Mouse (Mus musculus): ENCODE data around the gene Atg101. TPM values are rescaled to one million over a fixed set of nuclear protein-coding genes. Genes with fewer than 3 reads are reported as not detected.

Gene Atg101
- polyA plus RNA-seq, 1 experiment = 110 TPM

GRCm38 (mm10) chr15:101271513-101271912, 12.6 kb upstream of the Atg101 start:
- H3K4me2 ChIP-seq (ENCODE audit: low read depth) = no peak overlapping the region
- H3K36me3 ChIP-seq (ENCODE audit: control insufficient read depth, insufficient read depth) = peaks cover 25% of the 10 kb centered on the region
- H3K4me3 ChIP-seq = no peak overlapping the region
- H3K79me2 ChIP-seq (ENCODE audit: control insufficient read depth, insufficient read depth) = peaks cover 6% of the 10 kb centered on the region
- TF ChIP-seq REST (IDR thresholded peaks at IDR 0.05; ENCODE audit: insufficient read depth, insufficient read length) (no peak), USF1 (IDR thresholded peaks at IDR 0.05; ENCODE audit: low read depth) (no peak), TCF3 (IDR thresholded peaks at IDR 0.05; ENCODE audit: insufficient read length, low read depth) (no peak), SRF (IDR thresholded peaks at IDR 0.05; ENCODE audit: control insufficient read depth, insufficient read length, low read depth) (no peak), TCF12 (IDR thresholded peaks at IDR 0.05; ENCODE audit: insufficient read depth, poor library complexity, severe bottlenecking) (no peak), CEBPB (IDR thresholded peaks at IDR 0.05; ENCODE audit: insufficient read depth, poor library complexity, severe bottlenecking) (no peak), MAX (IDR thresholded peaks at IDR 0.05; ENCODE audit: low read depth) (no peak), MYOD1 (IDR thresholded peaks at IDR 0.05; ENCODE audit: control insufficient read depth in 1 of 3, insufficient read length in 2 of 3, low read depth in 2 of 3) (no peak), POLR2A (IDR thresholded peaks at IDR 0.05; ENCODE audit: insufficient read length, low read depth) (no peak)
- no peaks in the 10 kb centered on the region for H3K27me3 ChIP-seq (ENCODE audit: control insufficient read depth, insufficient read depth, insufficient read length)
- no peak overlapping the region for H3ac ChIP-seq (ENCODE audit: control insufficient read depth, insufficient read length)

- Histone ChIP-seq H3ac (ENCODE audit: control insufficient read depth, insufficient read length) (no peak overlapping the region), H3K79me2 (ENCODE audit: control insufficient read depth, insufficient read depth) (no peaks in the 10 kb centered on the region), H3K36me3 (ENCODE audit: control insufficient read depth, insufficient read depth) (peaks cover 21% of the 10 kb centered on the region), H3K4me2 (ENCODE audit: low read depth) (no peak overlapping the region), H3K27me3 (ENCODE audit: control insufficient read depth, insufficient read depth, insufficient read length) (no peaks in the 10 kb centered on the region), H3K4me3 (no peak overlapping the region)
- TF ChIP-seq REST (IDR thresholded peaks at IDR 0.05; ENCODE audit: insufficient read depth, insufficient read length) = no peak
- TF ChIP-seq USF1 (IDR thresholded peaks at IDR 0.05; ENCODE audit: low read depth) = no peak
- TF ChIP-seq POLR2AphosphoS2 (IDR thresholded peaks at IDR 0.05; ENCODE audit: insufficient read length, low read depth) = no peak
- TF ChIP-seq TCF12 (IDR thresholded peaks at IDR 0.05; ENCODE audit: insufficient read depth, poor library complexity, severe bottlenecking) = no peak
- TF ChIP-seq POLR2A (IDR thresholded peaks at IDR 0.05; ENCODE audit: insufficient read length, low read depth) = no peak
- TF ChIP-seq SRF (IDR thresholded peaks at IDR 0.05; ENCODE audit: control insufficient read depth, insufficient read length, low read depth) = no peak
- no peak for TF ChIP-seq E2F4 (IDR thresholded peaks at IDR 0.05; ENCODE audit: insufficient read depth)
- TF ChIP-seq MYOD1 (IDR thresholded peaks at IDR 0.05; ENCODE audit: control insufficient read depth in 1 of 3, insufficient read length in 2 of 3, low read depth in 2 of 3) = no peak
- TF ChIP-seq CEBPB (IDR thresholded peaks at IDR 0.05; ENCODE audit: insufficient read depth, poor library complexity, severe bottlenecking) = no peak
- no peak for TF ChIP-seq TCF3 (IDR thresholded peaks at IDR 0.05; ENCODE audit: insufficient read length, low read depth)
- TF ChIP-seq MYOG (IDR thresholded peaks at IDR 0.05; ENCODE audit: control insufficient read depth in 1 of 3, insufficient read depth in 1 of 3, insufficient read length in 2 of 3, low read depth in 2 of 3) = no peak
- no peak for TF ChIP-seq MAX (IDR thresholded peaks at IDR 0.05; ENCODE audit: low read depth)
Measured at GRCm38 (mm10) chr15:101274380-101274779, 9.7 kb upstream of the Atg101 start.

GRCm38 (mm10) chr15:101277351-101277899, 6.6 kb upstream of the Atg101 start:
- Histone ChIP-seq H3K27me3 (ENCODE audit: control insufficient read depth, insufficient read depth, insufficient read length) (no peaks in the 10 kb centered on the region), H3K4me3 (no peak overlapping the region), H3K79me2 (ENCODE audit: control insufficient read depth, insufficient read depth) (no peaks in the 10 kb centered on the region), H3K36me3 (ENCODE audit: control insufficient read depth, insufficient read depth) (peaks cover 16% of the 10 kb centered on the region), H3ac (ENCODE audit: control insufficient read depth, insufficient read length) (no peak overlapping the region), H3K4me2 (ENCODE audit: low read depth) (no peak overlapping the region)
- TF ChIP-seq MAX (IDR thresholded peaks at IDR 0.05; ENCODE audit: low read depth) = no peak
- no peak for TF ChIP-seq POLR2AphosphoS2 (IDR thresholded peaks at IDR 0.05; ENCODE audit: insufficient read length, low read depth)
- TF ChIP-seq REST (IDR thresholded peaks at IDR 0.05; ENCODE audit: insufficient read depth, insufficient read length) = no peak

- Histone ChIP-seq H3K4me3 (no peak overlapping the region), H3K4me2 (ENCODE audit: low read depth) (no peak overlapping the region), H3ac (ENCODE audit: control insufficient read depth, insufficient read length) (no peak overlapping the region), H3K36me3 (ENCODE audit: control insufficient read depth, insufficient read depth) (peaks cover 8% of the 10 kb centered on the region), H3K79me2 (ENCODE audit: control insufficient read depth, insufficient read depth) (no peaks in the 10 kb centered on the region), H3K27me3 (ENCODE audit: control insufficient read depth, insufficient read depth, insufficient read length) (no peaks in the 10 kb centered on the region)
- TF ChIP-seq MYOD1 (IDR thresholded peaks at IDR 0.05; ENCODE audit: control insufficient read depth in 1 of 3, insufficient read length in 2 of 3, low read depth in 2 of 3) = peak in 1 of 3 experiments; percentile 64
- TF ChIP-seq POLR2AphosphoS2 (IDR thresholded peaks at IDR 0.05; ENCODE audit: insufficient read length, low read depth) = no peak
Measured at GRCm38 (mm10) chr15:101278589-101278988, 5.5 kb upstream of the Atg101 start.

- Histone ChIP-seq H3K27me3 (ENCODE audit: control insufficient read depth, insufficient read depth, insufficient read length) (no peaks in the 10 kb centered on the region), H3K4me2 (ENCODE audit: low read depth) (peak overlapping the region; percentile 30), H3ac (ENCODE audit: control insufficient read depth, insufficient read length) (no peak overlapping the region), H3K36me3 (ENCODE audit: control insufficient read depth, insufficient read depth) (no peaks in the 10 kb centered on the region), H3K4me3 (no peak overlapping the region), H3K79me2 (ENCODE audit: control insufficient read depth, insufficient read depth) (peaks cover 3% of the 10 kb centered on the region)
- peak in 1 of 3 experiments; percentile 65 for TF ChIP-seq MYOG (IDR thresholded peaks at IDR 0.05; ENCODE audit: control insufficient read depth in 1 of 3, insufficient read depth in 1 of 3, insufficient read length in 2 of 3, low read depth in 2 of 3)
- TF ChIP-seq CEBPB (IDR thresholded peaks at IDR 0.05; ENCODE audit: insufficient read depth, poor library complexity, severe bottlenecking) = no peak
- TF ChIP-seq MYOD1 (IDR thresholded peaks at IDR 0.05; ENCODE audit: control insufficient read depth in 1 of 3, insufficient read length in 2 of 3, low read depth in 2 of 3) = peak in 1 of 3 experiments; percentile 84
Measured at GRCm38 (mm10) chr15:101279430-101279999, 4.6 kb upstream of the Atg101 start.
